Mouse (Mus musculus) cerebellum, adult 2 months (tissue): ENCODE measurements around the gene 1700123O20Rik.

Experiments
- CTCF ChIP-seq: fragments of 200-500 bp; IDR thresholded peaks from 2 replicates; pipeline ENCODE4 v1.5.1; 2011; ENCODE audit warnings: low read depth, mild to moderate bottlenecking, control low read depth, low read length, moderate library complexity, borderline replicate concordance; ENCODE audit not compliant: insufficient read depth
- POLR2A ChIP-seq: fragments of 200-500 bp; IDR thresholded peaks from 2 replicates; pipeline ENCODE4 v1.6.1; 2011; ENCODE audit warnings: low read length, control low read depth, borderline replicate concordance; ENCODE audit not compliant: insufficient read depth

- TF ChIP-seq CTCF (no peak), POLR2A (no peak)
Measured at GRCm38 (mm10) chr14:54735221-54735620, 49.2 kb downstream of the 1700123O20Rik start.
